Mouse (Mus musculus) spleen, postnatal 14 days (tissue): ENCODE measurements at regions not wholly inside any gene's neighbourhood (a gene's known extent, or its start where the extent isn't known, plus 50 kb on each side); places are given as distances from the start of the nearest gene placed in this dataset.

Source experiments
- DNase-seq, 2 experiments: peaks; one replicate each; pipeline ENCODE4 v3.0.0; 2021 to 2022; ENCODE audit warnings: low spot score in 2 of 2

GRCm38 (mm10) chr10:117579210-117579609 is 50.1 kb upstream of the Cpm start:
- no peak for DNase-seq

DNA sequence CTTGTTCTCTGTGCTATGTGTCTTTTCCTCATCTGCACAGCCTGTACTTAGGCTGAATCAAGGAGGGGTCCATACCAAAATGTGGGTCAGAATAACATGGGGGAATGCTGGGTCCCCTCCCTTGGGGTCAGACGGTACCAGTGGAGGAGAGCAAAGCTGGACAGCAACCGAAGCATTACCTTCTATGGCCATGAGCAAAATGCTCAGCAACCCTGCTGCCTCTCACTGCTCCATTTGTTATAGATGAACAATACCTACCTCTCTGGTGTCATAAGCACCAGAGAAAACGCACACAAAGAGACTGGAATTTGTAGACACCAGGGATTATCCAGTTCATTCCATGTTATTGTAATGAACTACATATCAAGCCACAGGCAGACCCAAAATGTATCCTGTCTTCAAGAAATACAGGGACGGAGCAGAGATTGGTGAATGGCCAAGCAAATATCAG is 50.6 kb upstream of the Cpm start:
- DNase-seq: no peak

DNA sequence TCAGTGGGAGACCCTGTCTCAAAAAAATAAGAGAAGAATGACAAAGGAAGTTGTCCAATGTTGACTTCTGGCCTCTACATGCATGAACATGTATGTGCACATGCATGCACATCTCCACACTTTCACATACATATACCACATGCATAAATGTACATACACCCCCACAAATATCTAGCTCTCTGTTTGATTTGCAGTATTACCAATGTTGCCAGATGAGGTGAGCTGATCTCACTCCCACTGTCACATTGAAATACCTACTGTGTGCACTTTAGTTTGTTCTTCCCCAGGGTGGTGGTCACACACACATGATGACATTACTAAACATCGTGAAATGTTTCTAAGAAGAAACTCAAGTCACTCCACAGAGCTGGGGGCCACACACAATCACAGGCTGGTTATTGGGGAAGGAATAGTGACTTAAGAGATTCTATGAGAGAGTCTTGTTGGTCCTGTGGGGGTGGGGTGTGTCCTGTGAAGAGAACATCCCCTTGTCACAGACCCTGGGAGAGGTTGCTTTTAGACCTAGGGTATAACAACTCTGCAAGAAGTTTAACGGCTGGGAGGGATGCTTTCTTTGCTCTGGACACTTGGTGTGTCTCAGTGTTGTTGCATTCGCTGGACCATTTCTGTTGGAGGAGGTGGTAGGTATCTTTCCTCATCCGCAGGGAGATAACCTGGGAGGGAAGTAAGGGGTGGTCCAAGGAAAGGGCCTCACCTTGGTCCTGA is 51.2 kb upstream of the Cpm start:
- no peak for DNase-seq

DNA sequence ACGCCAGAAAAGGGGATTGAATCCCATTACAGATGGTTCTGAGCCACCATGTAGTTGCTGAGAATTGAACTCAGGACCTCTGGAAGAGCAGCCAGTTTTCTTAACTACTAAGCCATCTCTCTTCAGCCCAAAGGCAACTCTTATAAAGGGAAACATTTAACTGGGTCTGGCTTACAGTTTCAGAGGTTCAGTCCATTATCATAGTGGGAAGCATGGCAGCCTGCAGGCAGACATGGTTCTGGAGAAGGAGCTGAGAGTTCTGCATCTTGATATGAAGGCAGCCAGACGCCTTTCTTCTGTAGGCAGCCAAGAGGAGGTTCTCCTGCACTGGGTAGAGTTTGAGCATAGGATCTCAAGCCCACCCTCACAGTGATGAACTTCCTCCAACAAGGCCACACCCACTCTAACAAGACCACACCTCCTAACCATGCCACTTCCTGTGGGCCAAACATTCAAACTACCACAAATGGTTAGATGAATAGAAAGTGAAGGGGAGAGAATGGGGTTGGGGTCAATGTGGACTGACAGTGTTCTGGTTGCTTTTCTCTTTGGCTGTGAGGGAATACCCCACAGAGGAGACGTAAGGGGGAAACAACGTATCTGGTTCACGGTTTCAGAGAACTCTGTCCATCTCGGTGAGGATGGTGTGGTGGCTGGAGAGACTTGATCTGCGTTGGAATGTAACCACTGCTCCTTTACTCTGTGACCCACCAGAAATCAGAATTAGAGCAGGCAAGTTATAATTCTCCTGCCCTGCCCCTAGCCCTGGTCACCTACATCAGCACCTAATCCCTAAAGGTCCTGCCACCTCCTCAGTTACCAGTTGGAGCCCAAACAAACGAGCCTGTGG is 52.2 kb upstream of the Cpm start:
- DNase-seq: no peak

DNA sequence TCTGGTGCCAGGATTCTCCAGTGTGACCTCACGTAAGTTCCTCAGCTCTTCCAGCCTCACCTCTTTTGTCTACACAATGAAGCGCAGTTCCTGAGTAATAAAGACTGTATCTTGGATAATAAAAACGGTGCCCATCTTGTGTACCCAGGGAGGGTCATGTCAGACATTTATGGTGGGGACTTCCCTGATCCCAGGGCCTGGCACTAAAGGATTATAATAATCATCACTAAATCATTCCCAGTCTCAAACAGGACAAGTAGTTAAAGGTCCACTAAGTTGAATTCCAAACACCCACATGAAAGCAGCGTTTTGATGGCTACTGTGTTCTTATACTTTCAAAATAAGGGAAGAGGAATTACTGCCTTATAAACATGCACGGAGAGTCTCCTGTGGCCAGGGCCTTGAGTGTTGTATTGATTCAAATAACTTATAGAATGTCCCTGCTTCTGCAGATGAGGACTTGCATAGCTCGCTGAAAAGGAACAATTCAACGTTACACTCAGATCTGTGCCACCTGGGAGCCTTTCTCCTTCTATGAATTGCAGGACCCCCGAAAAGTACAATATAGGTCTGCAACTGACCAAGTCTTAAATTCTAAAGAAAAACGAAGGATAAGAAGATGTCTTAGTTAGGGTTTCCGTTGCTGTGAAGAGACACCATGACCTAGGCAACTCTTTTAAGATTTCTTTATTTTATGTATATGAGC is 53.0 kb upstream of the Cpm start:
- DNase-seq: no peak

- no peak for DNase-seq
These were observed 53.7 kb upstream of the Cpm start for GRCm38 (mm10) chr10:117575404-117576153.

GRCm38 (mm10) chr10:117574915-117575314 is 54.4 kb upstream of the Cpm start:
- DNase-seq: no peak

- DNase-seq: no peak
These were observed 55.1 kb upstream of the Cpm start for GRCm38 (mm10) chr10:117574056-117574727.

DNA sequence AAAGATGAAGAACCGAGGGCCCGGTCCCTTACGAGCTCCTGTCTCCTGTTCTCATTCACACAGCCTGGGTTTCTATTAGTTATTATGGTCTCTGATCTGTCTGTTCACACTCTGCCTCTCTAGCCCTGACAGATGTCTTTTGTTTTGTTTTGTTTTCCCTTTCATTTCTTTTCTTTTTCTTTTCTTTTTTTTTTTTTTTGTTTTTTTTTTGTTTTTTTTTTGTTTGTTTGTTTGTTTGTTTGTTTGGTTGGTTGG is 55.8 kb upstream of the Cpm start:
- no peak for DNase-seq

DNA sequence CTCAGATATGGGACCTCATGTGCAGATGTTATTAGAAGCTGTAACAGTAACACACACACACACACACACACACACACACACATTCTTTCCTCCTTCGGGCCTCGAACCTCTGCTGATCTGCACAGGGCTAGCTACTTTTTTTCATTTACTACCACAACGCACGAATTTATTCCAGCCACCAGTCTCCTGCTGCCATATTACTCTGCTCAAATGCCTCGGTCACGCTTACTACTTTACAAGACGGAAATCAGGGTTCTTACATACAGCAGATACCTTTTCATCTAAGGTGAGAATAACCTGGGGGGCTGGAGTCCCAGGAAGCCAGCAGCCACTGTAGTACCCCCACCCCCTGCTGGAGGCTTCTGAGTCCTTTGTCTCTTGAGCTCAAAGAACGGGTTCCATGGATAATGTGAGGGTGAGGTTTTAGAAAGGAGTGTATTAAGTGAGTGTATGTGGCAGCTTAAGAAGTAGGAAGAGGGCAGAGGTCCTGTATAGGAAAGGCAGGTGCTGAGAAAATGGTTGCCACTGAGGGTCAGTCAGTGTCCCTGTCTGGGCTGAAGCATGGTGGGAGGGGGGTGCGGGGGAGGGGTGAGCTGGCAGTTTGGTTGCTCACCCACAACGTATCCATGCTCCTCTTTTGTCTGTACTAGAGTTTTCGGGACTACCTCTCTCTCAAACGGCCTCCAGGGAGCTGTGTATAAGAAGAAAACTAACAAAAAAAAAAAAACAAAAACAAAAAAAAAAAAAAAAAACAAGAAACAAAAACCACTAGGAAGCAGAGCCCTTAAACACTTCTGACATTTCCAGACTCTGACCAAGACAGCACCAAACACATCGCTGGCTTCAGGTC is 56.3 kb upstream of the Cpm start:
- no peak for DNase-seq

DNA sequence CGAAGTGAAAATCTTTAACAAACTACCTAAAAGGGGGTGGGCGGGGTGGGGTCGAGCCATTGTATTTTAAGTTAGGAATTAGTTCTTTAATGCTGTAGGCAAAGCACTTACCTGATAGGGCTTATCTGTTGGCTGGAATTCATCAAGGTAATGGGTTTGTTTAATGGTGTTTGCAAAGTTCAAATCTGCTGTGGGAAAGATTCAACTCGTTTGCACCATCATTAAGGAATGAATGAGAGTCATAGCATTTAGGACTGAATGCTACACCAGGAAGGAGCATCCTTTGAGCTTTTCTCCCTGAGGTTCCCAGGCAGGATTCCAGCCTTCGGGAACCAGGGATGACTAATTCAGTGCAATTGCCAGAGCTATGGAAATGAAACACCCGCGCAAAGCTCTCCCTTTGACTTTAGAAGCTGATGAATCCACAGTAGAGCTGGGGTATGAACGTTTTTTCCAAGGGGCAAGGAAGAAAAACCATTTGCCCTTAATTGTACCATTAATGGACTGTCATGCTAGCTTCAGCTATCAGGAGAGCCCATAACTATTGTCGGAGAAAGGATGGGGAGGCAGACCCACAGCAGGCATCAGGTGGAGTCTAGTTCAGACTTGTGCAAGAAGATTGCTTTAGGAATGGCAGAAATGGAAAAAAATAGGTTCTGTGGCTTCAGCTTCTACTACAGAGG is 57.3 kb upstream of the Cpm start:
- DNase-seq: no peak

GRCm38 (mm10) chr10:117570971-117571861 is 58.1 kb upstream of the Cpm start:
- no peak for DNase-seq

DNA sequence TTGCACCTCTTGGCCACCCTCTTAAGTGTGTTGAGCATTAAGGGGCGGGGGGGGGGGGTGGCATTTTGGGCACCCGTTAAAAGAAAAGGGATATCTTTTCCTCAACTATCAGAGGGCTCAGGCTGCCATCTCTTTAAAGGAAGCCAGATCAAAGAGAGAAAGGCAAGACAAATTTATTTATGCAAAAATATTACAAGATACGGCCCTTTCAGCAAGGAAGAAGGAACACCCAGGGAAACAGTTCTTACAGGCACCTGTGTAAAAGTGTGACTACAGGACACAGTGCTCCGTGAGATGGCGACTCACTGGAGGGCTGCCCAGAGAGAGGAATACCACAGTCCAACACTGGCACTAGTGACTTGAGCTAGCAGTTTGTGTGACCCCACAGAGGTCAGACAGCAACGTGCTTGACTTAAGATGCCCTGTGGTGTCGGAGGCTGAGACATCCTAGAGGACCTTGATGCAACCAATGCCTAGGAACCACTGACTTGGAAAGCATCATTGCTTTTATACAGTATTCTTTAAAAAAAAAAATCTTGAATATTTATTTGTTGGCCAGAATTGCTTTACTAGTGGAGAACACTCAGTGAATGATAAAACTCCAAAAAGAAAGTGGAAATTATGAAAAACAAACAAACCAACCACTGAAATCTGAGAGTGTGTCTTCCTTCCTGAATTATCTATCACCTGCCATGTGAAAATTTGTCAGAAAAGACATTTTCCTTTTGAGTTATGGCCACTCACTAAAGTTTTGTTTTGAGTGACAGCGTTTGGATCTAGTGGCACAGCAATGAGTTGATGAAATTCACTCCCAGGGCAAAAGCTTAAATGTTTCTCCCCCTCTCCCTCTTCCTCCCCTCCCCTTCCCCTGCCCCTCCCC is 59.0 kb upstream of the Cpm start:
- DNase-seq: no peak

DNA sequence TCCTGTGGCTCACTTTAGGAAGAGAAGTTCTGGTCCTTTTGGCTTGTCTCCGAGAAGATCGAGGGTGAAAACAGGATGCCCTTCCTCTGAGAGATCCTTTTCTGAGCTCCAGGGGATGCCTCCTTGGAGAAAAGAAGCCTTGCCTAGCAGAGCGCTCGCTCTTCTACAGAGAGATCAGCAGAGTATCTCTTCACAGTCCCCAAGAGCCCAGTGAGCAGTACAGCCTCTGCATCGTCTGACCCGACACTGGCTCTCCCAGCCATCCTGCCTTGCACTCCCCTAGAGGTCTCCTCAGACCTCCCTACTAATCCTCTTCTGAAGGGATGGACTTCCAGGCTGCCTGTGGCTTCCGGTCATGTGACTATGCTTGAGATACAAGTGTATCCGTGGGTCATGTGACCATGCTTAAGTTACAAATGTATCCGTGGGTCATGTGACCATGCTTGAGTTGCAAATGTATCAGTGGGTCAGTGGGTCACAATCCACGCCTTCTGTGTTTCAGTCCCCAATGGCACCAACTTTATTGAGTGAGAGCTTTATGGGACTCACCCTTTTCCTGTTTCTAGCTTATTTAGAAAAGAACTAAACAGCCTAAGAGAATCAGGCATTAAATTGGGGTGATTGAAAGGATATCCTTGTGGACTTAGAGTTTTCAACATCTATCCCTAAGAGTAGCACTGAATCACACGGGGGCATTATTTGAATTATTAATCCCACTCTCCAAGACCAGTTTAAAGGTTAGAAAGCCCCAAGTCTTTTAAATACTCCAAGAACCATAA is 59.8 kb upstream of the Cpm start:
- no peak for DNase-seq

DNA sequence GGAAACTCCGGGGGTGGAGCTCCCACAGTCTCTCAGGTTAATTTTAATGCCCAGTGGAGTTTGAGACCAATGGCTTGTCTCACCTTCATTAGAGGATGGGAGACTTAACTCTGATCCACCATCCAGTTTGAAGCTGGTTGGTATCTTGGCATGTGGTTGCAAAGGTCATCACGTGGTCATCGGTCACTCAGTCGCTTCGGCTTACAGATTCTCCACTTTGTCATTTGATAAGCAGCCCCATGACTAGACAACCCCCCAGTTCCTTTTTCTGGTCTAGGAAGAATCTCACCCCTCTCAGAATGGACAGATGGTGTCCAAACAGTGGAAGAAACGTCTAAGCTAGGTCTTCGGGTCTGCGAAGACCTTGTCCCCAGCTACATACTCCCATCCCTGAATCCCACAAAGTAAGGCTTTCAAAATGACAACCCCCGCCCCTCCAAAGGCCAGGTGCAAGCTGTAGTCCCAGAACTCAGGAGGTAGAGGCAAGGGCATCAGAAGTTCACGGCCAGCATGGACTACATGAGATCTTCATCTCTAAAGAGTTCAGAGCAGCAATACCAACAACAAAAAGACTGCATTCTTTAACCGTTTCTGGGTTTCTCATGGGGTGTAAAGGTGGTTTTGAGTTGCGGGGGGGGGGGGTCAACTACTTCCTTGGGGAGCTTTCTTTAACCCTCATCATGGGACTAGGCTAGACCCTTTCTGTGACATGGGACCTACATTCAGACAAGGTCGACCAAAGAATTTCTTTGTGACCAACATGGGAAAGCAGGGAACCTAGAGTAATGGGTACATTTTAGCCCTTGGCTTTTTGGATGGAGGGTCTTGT is 60.6 kb upstream of the Cpm start:
- no peak for DNase-seq

- no peak for DNase-seq
These were observed 61.2 kb upstream of the Cpm start for GRCm38 (mm10) chr10:117568138-117568387.
